Mouse (Mus musculus) spleen, adult 12 weeks (tissue): ENCODE data around the gene Akt1s1.

ENCODE experiments used
- DNase-seq: peaks from one replicate; pipeline ENCODE4 v3.0.0; 2022; ENCODE audit warnings: low spot score

Gene Akt1s1

DNA sequence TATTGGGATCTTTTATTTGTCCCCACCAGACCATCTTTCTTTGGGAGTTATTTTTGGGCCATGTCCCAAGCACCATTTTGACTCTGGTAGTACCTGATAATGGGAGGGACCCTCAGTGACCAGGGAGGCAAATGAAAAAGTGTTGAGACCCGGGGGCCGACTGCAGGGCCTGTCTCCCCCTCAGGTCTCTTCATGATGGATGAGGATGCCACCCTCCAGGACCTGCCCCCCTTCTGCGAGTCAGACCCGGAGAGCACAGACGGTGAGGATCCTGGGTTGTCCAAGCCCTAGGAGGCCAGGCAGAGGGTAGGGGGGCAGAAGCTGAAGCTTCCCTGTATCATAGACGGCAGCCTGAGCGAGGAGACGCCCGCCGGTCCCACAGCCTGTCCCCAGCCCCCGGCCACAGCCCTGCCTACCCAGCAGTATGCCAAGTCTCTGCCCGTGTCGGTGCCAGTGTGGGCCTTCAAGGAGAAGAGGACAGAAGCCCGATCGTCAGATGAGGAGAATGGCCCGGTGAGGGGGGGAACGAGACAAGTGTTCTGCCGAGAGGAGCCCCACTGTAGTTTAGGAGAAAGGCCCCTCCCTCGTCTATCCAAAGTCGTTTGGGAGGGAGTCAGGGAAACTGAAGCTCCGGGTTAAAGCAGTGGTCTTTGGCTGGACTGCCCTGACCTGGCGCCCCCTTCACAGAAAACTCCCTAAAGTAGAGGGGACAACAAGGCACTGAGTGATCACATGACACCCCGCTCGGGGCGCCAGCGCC is 5.0 kb downstream of the Akt1s1 start:
- DNase-seq, result no peak

GRCm38 (mm10) chr7:44854356-44855031 is 5.7 kb downstream of the Akt1s1 start:
- peak; percentile 75 for DNase-seq

DNA sequence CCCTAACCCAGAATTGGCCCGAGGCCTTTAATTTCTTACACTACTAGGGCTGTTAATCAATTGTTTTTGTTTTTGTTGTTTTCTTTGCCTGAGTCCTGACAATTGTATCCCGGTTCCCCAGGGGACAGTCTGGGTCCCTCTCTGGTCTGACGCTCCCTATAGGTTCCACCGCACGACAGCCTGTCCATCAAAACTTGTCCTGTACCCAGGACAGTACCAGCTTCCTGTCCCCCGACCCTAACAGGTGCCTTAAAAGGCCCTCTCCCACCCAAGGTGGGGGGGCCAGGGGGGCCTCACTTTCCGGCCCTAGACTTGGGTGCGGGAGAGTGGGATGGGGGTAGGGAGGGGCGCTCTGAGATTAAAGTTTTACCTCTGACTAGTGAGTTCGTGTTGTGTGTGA is 6.2 kb downstream of the Akt1s1 start:
- DNase-seq, result no peak

GRCm38 (mm10) chr7:44856265-44856916 is 7.6 kb downstream of the Akt1s1 start:
- DNase-seq, result no peak

DNA sequence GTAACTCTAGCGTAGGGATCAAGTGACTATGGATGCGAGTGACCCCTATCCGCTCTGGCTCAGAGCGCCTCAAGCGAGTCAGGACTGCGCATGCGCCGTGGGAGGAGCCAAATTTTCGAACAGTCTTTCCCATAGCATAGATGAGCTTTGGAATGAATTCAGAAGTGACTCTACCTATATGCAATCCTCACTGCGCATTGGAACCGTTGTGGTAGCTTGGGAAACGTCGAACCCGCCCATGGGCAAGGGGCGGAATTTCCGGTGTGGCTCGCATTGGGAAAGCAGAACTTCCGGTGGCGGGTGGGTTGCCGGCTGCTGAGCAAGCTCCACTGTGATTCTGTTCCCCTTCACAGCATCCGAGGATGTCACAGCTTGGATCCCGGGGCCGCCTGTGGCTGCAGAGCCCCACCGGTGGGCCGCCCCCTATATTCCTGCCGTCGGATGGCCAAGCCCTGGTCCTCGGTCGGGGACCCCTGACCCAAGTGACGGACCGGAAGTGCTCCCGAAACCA is 8.3 kb downstream of the Akt1s1 start, which contains the start of gene Pnkp:
TSS of gene Pnkp (plus strand) at position 98 of the 511 bp plus-strand sequence.
- DNase-seq, result peak; percentile 79

DNA sequence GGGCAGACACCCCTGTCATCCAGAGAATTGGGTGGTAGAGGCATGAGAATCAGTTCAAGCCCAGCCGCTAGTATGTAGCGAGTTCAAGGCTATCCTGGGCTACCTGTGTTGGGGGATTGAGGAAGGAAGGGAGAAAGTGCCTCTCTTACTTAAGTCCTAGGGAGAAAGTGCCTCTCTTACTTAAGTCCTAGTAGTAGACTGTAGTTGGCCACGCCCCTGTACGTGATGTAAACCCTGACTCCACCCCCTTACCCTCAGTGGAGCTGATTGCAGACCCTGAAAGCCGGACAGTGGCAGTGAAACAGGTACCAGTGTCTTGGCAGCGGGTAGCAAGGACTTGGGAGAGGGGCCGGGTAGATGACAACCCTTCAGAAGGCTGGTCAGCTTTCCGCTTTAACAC is 9.1 kb downstream of the Akt1s1 start:
- DNase-seq, result peak; percentile 57

- DNase-seq, result no peak
Observed at GRCm38 (mm10) chr7:44859896-44860295, 11.1 kb downstream of the Akt1s1 start.

DNA sequence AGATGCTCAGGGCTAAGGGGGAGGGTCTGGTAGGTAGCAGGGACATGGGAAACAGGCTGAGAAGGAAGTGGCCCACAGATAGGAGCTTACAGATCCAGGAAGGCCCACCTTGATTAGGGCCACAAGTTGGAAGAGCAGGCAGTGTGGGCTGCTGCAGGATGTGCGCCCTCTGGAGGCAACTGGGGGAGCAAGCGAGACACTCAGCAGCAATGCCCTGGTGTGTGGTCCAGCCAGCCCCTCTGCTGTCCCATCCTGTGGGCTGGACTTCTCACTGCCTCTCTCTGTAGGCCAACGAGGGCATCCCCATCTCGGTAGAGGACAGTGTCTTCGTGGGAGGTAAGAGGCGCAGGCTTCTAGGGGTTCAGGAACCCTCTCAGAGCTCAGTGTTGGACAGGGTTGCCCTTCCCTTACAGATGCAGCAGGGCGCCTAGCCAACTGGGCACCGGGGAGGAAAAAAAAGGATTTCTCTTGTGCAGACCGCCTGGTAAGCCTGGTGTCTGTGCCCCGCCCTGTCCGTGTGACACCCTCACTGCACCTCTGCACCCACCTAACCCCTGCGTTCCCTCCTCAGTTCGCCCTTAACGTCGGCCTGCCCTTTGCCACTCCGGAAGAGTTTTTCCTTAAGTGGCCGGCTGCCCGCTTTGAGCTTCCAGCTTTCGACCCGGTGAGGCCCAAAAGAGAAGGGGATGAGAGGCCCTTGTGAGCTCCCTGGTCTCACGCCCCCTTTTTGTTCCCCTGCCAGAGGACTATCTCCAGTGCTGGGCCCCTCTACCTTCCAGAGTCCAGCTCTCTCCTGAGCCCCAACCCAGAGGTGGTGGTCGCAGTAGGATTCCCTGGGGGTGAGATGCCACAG is 12.0 kb downstream of the Akt1s1 start:
- DNase-seq, result peak; percentile 51

- DNase-seq, result no peak
Observed at GRCm38 (mm10) chr7:44861429-44861816, 12.6 kb downstream of the Akt1s1 start.

- no peak for DNase-seq
Observed at GRCm38 (mm10) chr7:44862434-44862833, 13.6 kb downstream of the Akt1s1 start.

- no peak for DNase-seq
Observed at GRCm38 (mm10) chr7:44863210-44863609, 14.4 kb downstream of the Akt1s1 start.

GRCm38 (mm10) chr7:44863982-44864494 is 15.2 kb downstream of the Akt1s1 start:
- no peak for DNase-seq

DNA sequence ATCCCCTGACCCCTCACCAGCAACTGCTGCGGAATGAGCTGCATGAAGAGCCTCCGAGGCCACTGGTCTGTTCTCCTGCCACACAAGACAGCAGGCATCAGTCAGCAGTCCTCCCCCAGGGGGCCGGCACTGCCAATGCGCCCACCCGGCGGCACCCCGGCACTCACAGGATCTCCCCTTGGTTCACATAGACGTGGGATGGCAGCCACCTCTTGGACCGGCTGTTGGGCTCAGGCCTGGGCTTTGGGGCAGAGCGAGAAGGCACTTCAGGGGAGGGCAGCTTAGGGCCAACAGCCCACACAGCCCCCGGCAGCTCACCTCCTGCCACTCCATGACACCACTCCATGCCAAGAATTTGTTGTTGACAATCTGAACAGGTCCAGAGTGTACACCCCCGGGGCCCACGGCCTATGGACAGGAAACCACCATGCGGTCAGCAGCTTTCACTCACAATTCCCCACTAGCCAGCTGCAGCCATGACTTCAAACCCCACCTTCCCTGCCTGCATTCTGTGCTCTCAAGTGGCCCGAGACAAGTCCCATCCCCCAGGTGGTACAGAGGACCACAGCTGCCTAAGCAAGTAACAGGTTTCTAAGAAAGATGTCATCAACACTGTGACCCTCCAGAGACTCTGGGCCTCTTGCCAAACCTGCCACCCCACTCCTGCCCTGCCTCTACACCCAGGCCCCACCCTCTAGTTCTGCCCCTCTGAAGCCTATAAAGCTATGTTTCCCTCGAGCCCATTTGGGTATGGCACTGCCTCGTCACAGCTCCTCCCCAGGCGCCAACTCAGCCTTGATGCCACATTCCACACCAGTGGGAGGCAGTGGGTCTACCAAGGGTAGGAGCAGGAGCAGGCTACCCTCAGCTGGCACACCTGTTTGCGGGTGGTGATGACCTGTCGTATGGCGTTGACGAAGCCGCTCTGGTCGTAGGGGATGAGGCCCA is 16.1 kb downstream of the Akt1s1 start:
- DNase-seq, result no peak

- no peak for DNase-seq
Observed at GRCm38 (mm10) chr7:44866276-44867009, 17.7 kb downstream of the Akt1s1 start.

GRCm38 (mm10) chr7:44867010-44867702 is 18.4 kb downstream of the Akt1s1 start:
- DNase-seq, result no peak

DNA sequence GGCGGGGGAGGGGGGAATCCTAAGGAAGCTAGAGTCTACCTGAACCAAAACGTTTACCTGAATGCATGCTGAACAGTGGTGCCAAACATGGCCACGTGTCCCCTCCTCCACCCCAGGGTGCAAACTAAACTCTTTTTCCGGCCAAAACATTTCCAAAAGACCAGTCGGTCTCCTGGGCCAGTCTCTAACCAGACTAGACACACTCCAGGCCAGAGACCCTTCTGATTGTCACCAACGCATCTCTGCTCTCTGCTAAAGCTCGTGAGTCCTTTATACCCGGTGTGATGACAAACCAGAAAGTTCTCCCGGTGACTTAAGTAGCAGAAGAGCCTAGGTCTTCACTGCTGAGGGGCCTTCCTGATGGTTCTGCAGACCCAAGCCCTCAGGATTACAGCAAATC is 19.0 kb downstream of the Akt1s1 start:
- no peak for DNase-seq

GRCm38 (mm10) chr7:44868465-44868864 is 19.7 kb downstream of the Akt1s1 start:
- DNase-seq, result no peak

DNA sequence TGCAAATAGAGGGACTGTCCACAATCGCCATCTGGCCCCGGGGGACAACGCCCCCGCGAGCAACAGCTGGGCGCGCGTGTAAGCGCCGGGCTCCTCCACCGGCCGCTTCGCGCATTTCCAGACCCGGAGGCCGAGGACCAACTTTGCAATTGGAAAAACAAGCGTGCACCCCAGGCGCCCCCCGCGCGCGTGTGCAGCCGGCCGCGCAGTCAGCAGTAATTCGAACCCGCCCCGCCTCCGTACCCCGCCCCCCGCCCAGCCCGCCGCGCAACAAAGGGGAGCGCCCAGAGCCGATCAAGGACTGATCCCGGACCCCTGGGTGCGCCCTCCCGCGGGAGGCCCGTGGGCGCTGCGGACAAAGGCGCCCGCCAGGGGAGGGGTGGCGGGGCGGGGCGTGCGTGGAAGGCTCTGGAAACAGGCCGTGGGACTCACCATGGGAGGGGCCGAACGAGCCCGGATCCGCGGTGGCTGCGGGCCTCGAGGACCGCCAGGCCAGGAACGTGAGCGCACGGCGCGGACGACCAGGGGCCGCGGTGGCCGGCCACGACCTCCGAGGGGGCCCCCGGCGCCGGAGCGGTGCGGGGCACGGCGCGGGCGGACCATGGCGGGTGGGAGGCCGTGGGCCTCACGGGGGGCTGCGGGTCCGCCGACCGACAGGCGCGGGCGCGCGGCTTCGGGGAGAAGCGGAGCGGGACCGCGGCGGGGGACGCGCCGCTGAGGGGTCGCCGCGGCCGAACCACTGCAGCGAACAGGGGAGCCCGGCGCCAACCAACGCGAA is 20.3 kb downstream of the Akt1s1 start:
- no peak for DNase-seq
